Mouse (Mus musculus) brain, embryonic 14.5 days (tissue): Measurements from ENCODE around the gene Entr1. TPM values are rescaled to one million over a fixed set of nuclear protein-coding genes. Genes with fewer than 3 reads are reported as not detected.

Source experiments
- DNase-seq: peaks from one replicate; pipeline ENCODE4 v3.0.0-alpha.2; 2011; ENCODE audit warnings: low read depth
- CTCF ChIP-seq: fragments of 200-500 bp; IDR thresholded peaks from 2 replicates; pipeline ENCODE4 v1.5.1; 2012; ENCODE audit warnings: inconsistent platforms, mild to moderate bottlenecking, moderate library complexity, borderline replicate concordance; ENCODE audit not compliant: insufficient read depth, insufficient read length; ENCODE audit errors: extremely low read depth
- POLR2A ChIP-seq: fragments of 200-500 bp; IDR thresholded peaks from 2 replicates; pipeline ENCODE4 v1.6.1; 2012; ENCODE audit warnings: mild to moderate bottlenecking, inconsistent platforms, borderline replicate concordance; ENCODE audit not compliant: poor library complexity, insufficient read depth, insufficient read length, severe bottlenecking; ENCODE audit errors: extremely low read depth
- polyA plus RNA-seq: library from polyadenylated mRNA; depleted of rRNA; stranded (reverse); fragments of >200 nt; gene quantifications from 2 replicates; pipeline ENCODE4 v1.2.3, GENCODE M21; 2012

Gene Entr1
- polyA plus RNA-seq, 1 experiment: 222 TPM

GRCm38 (mm10) chr2:26356678-26357077 lies 32.4 kb downstream of the Entr1 start:
- no peak for TF ChIP-seq CTCF
- TF ChIP-seq POLR2A: no peak
- no peak for DNase-seq

DNA sequence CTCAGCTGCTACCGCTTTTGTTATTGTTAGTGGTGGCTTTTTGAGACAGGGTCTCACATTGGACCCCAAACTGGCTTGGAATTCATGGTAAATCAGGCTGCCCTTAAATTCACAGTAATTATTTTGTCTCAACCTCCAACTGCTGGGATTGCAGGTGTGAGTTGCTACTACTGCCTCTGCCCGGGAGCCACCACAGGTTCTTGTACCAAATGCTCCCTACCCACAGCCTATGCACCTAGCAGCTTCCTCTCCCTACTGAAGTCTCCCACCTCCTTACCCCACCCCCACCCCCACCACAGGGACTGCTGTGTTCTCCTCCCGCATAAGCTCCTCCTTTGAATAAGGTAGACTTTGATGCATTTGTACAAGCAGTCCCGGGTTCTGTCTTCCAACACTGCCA lies 32.9 kb downstream of the Entr1 start:
- no peak for TF ChIP-seq CTCF
- TF ChIP-seq POLR2A: no peak
- no peak for DNase-seq

DNA sequence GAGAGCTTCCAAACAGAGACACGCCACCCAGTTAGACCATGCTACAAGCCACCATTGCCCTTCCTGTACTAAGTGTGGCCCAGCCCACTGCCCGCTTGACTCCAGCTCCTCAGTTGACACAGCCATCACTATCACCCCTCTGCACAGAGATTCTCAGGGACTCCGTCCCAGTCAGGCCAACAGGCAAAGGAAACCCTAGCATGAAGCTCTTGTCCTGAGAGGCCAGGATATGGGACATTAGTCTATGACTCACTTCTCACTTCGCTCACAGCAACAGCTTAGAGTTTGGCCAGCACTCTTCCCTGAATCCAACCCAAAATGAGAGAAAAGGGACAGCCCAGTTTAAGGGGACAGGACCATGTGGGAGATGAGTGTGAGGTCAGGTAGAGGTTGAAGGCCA lies 34.7 kb downstream of the Entr1 start:
- TF ChIP-seq CTCF: no peak
- no peak for DNase-seq

- TF ChIP-seq POLR2A: no peak
- no peak for TF ChIP-seq CTCF
- no peak for DNase-seq
Measured at GRCm38 (mm10) chr2:26353066-26353980, 35.8 kb downstream of the Entr1 start.

DNA sequence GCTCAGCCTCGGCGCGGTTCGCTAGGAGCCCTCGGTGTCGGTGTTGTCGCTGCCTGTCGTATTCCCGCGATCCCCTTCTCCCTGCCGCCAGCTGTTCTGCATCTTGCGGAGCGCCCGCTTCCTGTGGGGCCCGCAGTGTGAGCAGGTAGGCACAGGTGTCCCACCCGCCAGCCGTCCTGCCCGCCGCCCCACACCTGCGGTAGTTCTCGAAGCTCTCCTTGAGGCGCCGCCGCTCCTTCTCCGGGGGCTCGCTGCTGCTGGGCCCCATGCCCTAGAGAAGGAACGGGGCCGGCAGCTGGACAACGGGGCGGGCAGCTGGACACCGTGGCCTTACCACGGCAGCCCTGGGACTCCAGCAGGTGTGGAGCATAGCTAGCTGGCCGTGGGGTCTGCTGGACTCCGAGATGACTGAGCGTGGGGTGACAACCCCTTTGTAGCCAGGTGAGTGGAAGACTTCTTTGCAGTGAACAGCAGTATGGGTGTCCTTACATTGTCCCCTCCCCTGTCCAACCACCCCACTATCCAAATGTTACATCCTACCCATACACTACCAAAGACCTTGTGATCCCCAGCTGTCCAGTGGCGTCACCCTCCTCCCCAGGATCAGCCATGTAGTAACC lies 36.7 kb downstream of the Entr1 start:
- DNase-seq: no peak
- TF ChIP-seq CTCF (no peak), POLR2A (no peak)

DNA sequence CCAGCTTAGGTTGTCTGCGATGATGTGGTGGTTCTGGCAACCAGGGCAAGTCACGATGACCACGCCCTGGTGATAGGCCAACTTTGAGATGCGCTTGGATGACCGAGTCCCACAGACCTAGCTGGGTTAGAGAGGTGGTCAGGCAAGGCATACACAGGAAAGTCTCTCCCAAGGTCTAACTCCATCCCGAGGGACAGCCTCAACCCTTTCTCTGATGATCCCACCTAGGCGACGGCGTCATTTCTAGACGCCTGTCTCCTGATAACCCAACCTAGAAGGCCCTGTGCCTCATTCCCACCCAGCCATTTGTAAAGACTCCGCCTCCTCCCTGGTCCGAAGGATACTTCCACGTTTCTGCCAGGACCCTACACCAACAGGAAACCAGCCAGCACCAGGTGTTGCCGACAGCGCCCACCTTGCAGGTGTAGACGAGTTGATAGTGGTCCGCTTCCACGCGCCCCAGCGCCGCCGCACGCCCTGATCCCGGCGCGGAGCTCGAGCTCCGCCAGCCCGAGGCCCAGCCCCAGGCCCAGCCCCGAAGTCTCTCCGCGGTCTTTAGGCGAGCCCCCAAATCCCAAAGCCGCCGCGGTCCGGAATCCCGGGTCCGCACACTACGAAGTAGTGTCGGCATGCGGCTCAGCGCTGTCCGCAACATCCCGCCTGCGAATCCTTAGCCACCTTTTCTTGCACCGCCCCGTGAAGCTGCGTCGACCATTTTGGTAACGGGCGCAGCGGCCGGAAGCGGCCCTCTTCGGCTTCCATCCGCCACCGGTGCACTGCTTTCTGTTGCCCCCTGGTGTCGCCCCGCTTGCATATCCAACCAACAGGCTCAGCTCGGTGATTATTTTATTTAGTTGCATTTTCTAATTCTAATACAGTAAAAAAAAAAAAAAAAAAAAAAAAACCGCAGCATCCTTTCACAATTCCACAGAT lies 37.5 kb downstream of the Entr1 start, which contains the start of gene Dnlz:
Gene Dnlz, minus strand, starts transcription at position 753 of the 933 bp plus-strand sequence.
- DNase-seq: peak; percentile 98
- peak; percentile 7; the same call in 1 of the 2 replicates for TF ChIP-seq POLR2A
- peak; percentile 78 for TF ChIP-seq CTCF

- DNase-seq: no peak
- TF ChIP-seq POLR2A (no peak), CTCF (no peak)
Measured at GRCm38 (mm10) chr2:26348241-26348640, 40.9 kb downstream of the Entr1 start.

DNA sequence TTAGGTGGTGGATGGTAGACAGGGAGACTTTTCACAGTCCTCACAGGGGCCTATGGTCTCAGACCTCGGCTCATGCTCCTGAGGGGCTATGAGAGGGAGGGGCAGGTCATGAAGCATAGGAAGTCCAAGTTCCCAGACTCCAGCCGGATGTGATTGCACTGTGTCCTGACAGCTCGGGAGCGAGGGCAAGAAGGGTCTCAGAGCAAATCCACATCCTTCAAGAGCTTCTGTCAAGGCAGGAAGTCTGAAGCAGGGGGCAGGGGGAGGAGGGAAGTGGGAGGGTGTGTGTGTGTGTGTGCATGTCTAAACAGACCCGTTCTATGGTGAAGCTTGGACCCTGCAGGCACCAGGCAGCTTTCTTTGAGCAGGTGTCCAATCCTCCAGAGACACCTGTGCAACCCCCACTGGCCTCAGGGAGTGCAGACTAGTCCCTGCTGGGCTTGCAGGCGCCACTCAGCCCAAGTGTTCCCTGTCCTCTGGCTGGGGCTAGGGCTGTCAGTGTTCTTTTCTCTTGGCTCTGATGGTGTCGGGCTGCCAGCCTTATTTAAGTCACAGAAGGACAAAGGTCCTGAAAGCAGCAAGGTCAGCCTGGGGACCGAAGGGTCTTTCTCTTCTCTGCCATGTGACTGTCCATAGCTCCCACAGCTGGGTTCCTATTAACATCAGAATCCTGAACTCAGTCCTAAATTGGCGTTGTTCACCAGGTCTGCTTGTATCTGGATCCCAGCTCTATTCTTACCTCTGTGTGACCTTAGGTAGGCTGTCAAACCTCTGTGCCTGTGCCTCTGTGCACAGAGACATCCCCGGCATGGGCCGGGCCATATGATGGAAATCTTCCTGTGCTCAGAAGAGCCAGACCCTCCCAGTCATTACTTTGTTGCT lies 46.3 kb downstream of the Entr1 start:
- TF ChIP-seq CTCF (no peak), POLR2A (no peak)
- no peak for DNase-seq

DNA sequence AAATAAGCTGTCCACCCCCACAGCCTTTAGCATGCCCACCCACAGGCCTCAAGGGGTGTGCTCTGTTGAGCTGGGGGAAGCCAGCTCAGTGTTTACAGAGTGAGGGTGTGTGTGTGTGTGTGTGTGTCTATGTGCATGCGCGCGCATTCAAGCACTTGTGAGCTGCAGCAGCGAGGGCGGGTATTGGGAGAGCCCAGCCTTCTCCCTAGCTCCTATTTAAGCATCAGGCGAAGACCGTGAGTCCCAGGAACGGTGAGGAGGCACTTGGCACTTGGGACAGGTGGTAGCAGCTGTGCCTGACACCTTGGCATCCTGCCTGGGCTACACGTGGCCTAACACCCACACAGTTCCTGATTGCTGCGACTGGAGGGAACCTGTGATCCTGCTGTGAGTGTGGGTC lies 47.1 kb downstream of the Entr1 start:
- TF ChIP-seq CTCF (no peak), POLR2A (no peak)
- peak; percentile 53 for DNase-seq

- TF ChIP-seq CTCF (no peak), POLR2A (no peak)
Measured at GRCm38 (mm10) chr2:26341510-26341981, 47.6 kb downstream of the Entr1 start.

More at GRCm38 (mm10) chr2:26341510-26341981, 47.6 kb downstream of the Entr1 start:
- DNase-seq: no peak
